Mouse (Mus musculus) layer of hippocampus, adult 2 months (tissue): ENCODE results near the gene B3glct. TPM values are rescaled to one million over a fixed set of nuclear protein-coding genes. Genes with fewer than 3 reads are reported as not detected.

Source experiments
- DNase-seq, 2 experiments: peaks; one replicate each; pipeline ENCODE4 v3.0.0; 2022; ENCODE audit warnings: low spot score in 2 of 2
- H3K27ac ChIP-seq: fragments of 200-600 bp; 2 replicates; pipeline ENCODE4 v1.8.1; 2022
- H3K4me3 ChIP-seq: fragments of 200-600 bp; 2 replicates; pipeline ENCODE4 v1.8.1; 2022; ENCODE audit warnings: mild to moderate bottlenecking
- CTCF ChIP-seq: fragments of 200-600 bp; conservative IDR thresholded peaks from 2 replicates; pipeline ENCODE4 v1.8.1; 2022; ENCODE audit warnings: antibody characterized with exemption, mild to moderate bottlenecking, moderate library complexity
- total RNA-seq, 2 experiments: library from RNA; stranded (reverse); gene quantifications; 2 replicates each; pipeline ENCODE4 v1.2.3; 2021

B3glct gene
- total RNA-seq, 2 experiments from 2014 or later = 10.7 to 11.9 TPM

- no peak for DNase-seq
- Histone ChIP-seq H3K27ac (peak overlapping the region; percentile 18; the same call in 1 of the 2 replicates), H3K4me3 (no peak overlapping the region)
- TF ChIP-seq CTCF = no peak
Measured at GRCm38 (mm10) chr5:149679886-149680285, 1.9 kb downstream of the B3glct start.

GRCm38 (mm10) chr5:149680946-149681345 is 2.9 kb downstream of the B3glct start:
- DNase-seq = no peak
- Histone ChIP-seq H3K4me3 (no peak overlapping the region), H3K27ac (no peak overlapping the region)
- no peak for TF ChIP-seq CTCF

GRCm38 (mm10) chr5:149689860-149690259 is 11.8 kb downstream of the B3glct start:
- no peak overlapping the region for H3K27ac ChIP-seq
- no peak for DNase-seq
- H3K4me3 ChIP-seq = no peak overlapping the region
- no peak for TF ChIP-seq CTCF

GRCm38 (mm10) chr5:149692548-149692947 is 14.5 kb downstream of the B3glct start:
- peak in 1 of 2 experiments; percentile 51 for DNase-seq
- TF ChIP-seq CTCF = peak; percentile 63
- no peak overlapping the region for H3K27ac ChIP-seq
- no peak overlapping the region for H3K4me3 ChIP-seq

GRCm38 (mm10) chr5:149693200-149693599 is 15.2 kb downstream of the B3glct start:
- no peak for DNase-seq
- Histone ChIP-seq H3K4me3 (no peak overlapping the region), H3K27ac (no peak overlapping the region)
- TF ChIP-seq CTCF = peak; percentile 55

- H3K27ac ChIP-seq = no peak overlapping the region
- TF ChIP-seq CTCF = peak; percentile 29
- no peak overlapping the region for H3K4me3 ChIP-seq
- DNase-seq = no peak
Measured at GRCm38 (mm10) chr5:149693968-149694367, 15.9 kb downstream of the B3glct start.

GRCm38 (mm10) chr5:149695077-149695750 is 17.2 kb downstream of the B3glct start:
- no peak for DNase-seq
- TF ChIP-seq CTCF = no peak
- no peak overlapping the region for H3K4me3 ChIP-seq
- peak overlapping the region; percentile 57; the same call in 1 of the 2 replicates for H3K27ac ChIP-seq

- TF ChIP-seq CTCF = peak; percentile 62
- Histone ChIP-seq H3K4me3 (no peak overlapping the region), H3K27ac (no peak overlapping the region)
- DNase-seq = no peak
Measured at GRCm38 (mm10) chr5:149702770-149703169, 24.7 kb downstream of the B3glct start.

GRCm38 (mm10) chr5:149711545-149711944 is 33.5 kb downstream of the B3glct start:
- no peak for DNase-seq
- H3K27ac ChIP-seq = no peak overlapping the region
- peak; percentile 65 for TF ChIP-seq CTCF
- H3K4me3 ChIP-seq = no peak overlapping the region

- peak; percentile 86 for TF ChIP-seq CTCF
- Histone ChIP-seq H3K4me3 (no peak overlapping the region), H3K27ac (no peak overlapping the region)
- DNase-seq = peak; percentile 37 to 67
Measured at GRCm38 (mm10) chr5:149713170-149713774, 35.2 kb downstream of the B3glct start.

GRCm38 (mm10) chr5:149713834-149714233 is 35.8 kb downstream of the B3glct start:
- peak overlapping the region; percentile 15; the same call in 1 of the 2 replicates for H3K27ac ChIP-seq
- 0 out of 2 replicates have a peak overlapping the region, but pooled peaks have one; percentile 4 for H3K4me3 ChIP-seq
- no peak for DNase-seq
- no peak for TF ChIP-seq CTCF

GRCm38 (mm10) chr5:149715571-149716328 is 37.7 kb downstream of the B3glct start:
- Histone ChIP-seq H3K27ac (0 out of 2 replicates have a peak overlapping the region, but pooled peaks have one; percentile 3), H3K4me3 (no peak overlapping the region)
- no peak for TF ChIP-seq CTCF
- no peak for DNase-seq

- DNase-seq = no peak
- Histone ChIP-seq H3K4me3 (no peak overlapping the region), H3K27ac (no peak overlapping the region)
- TF ChIP-seq CTCF = no peak
Measured at GRCm38 (mm10) chr5:149716329-149716690, 38.3 kb downstream of the B3glct start.
